Mouse (Mus musculus): Measurements from ENCODE around the gene Olfr1316.

Olfr1316 gene

GRCm38 (mm10) chr2:112134877-112135276, at the start of gene Olfr1316:
TSS of gene Olfr1316 (minus strand) at chr2:112134977.
- DNase-seq (ENCODE audit: low spot score in 2 of 2) = no peak

DNA sequence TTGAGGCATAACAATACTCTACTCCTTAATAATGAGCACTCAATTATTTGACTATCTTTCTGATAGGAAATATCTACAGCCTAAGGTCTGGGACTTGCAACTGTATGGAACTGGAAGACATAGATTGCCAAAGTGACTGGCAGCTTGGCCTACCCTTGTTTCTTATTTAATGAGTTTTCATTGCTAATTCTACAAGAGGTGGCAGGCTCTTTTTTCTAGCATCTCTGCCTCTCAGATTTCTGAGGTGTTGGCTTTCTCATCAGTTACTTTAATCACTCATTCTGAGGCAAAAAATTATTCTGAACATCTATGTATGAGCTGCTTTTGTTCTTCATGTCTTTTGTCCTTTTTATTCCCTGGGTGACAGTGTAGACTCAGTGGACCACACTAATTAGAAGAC, 19.1 kb upstream of the Olfr1316 start, which contains the start of gene Olfr1318:
Gene Olfr1318 (plus strand): TSS at position 301 of the 400 bp plus-strand sequence.
- no peak for DNase-seq (ENCODE audit: low spot score in 2 of 2)

- no peak for DNase-seq (ENCODE audit: low spot score in 2 of 2)
Observed at GRCm38 (mm10) chr2:112140029-112140428, 5.3 kb upstream of the Olfr1316 start, which contains the start of gene Olfr1317. TSS of gene Olfr1317 (plus strand) at chr2:112140329.

GRCm38 (mm10) chr2:112115340-112115739, 19.4 kb downstream of the Olfr1316 start, which contains the start of gene Olfr1315-ps1:
TSS of gene Olfr1315-ps1 (minus strand) at chr2:112115440.
- DNase-seq (ENCODE audit: low spot score in 2 of 2) = no peak

DNA sequence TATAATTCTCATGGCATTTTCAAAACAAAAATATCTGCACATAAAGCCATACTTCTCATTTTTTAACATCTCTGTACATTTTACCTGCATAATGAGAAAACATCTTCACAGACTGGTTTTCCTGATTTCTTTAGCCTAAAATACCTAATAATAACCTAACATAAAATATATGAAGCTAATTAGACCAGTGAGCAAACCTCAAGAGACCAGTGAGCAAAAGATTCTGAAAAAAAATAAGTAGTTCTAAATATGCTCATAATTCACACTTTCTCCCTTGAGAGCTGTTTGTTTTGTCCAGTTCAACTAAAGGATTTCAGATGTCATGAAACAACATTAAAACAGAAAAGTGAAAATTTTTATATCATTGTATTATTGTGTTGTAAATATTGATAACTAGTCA, 38.1 kb downstream of the Olfr1316 start, which contains the start of gene Olfr1314:
Gene Olfr1314 (minus strand): TSS at position 101 of the 400 bp plus-strand sequence.
- DNase-seq (ENCODE audit: low spot score in 2 of 2) = no peak

- no peak for DNase-seq (ENCODE audit: low spot score in 2 of 2)
Observed at GRCm38 (mm10) chr2:112077743-112078142, 57.0 kb downstream of the Olfr1316 start, which contains the start of gene Olfr1313. TSS of gene Olfr1313 (minus strand) at chr2:112077843.

All from natural killer cell, adult 2 months (primary cell).